Mouse (Mus musculus) forelimb bud, embryonic 11.5 days (tissue): ENCODE results near the gene Cog1.

Source experiments
- DNase-seq: peaks from one replicate; pipeline ENCODE4 v3.0.0-alpha.2; 2012; ENCODE audit warnings: low read depth, low spot score

Cog1 gene

GRCm38 (mm10) chr11:113699643-113700042 is 50.7 kb downstream of the Cog1 start:
- DNase-seq, result no peak

GRCm38 (mm10) chr11:113703758-113704157 is 54.8 kb downstream of the Cog1 start:
- peak; percentile 80 for DNase-seq

- DNase-seq, result no peak
These were observed 57.1 kb downstream of the Cog1 start for GRCm38 (mm10) chr11:113705966-113706652.

DNA sequence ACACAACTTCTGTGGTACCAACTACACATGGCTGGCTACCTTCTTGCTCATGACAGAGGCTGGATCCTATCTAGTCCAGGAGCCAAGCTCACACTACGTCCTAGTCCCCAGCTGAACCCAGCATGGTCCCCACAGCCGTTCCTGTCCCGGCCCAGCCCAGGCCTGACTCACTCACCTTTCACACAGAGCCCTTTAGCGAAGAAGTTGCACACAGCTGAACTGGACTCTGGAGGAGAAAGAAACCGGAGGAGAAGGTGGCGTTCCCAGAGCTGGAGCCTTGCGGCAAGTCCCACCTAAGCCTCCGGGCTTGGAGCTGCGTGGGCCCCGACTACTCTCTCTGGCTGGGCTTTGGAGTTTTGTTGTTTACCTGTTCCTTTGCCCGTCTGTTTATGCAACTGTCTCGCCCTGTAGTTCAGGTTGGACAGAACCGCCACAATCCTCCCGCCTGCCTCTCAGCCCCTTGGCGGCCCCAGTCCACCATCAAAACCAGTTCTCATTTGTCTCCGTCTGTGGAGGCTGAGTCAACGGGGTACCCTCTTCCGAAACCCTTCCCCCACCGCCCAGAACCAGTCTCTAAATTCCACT is 59.8 kb downstream of the Cog1 start:
- DNase-seq, result no peak

- no peak for DNase-seq
These were observed 60.3 kb downstream of the Cog1 start for GRCm38 (mm10) chr11:113709272-113709671.

DNA sequence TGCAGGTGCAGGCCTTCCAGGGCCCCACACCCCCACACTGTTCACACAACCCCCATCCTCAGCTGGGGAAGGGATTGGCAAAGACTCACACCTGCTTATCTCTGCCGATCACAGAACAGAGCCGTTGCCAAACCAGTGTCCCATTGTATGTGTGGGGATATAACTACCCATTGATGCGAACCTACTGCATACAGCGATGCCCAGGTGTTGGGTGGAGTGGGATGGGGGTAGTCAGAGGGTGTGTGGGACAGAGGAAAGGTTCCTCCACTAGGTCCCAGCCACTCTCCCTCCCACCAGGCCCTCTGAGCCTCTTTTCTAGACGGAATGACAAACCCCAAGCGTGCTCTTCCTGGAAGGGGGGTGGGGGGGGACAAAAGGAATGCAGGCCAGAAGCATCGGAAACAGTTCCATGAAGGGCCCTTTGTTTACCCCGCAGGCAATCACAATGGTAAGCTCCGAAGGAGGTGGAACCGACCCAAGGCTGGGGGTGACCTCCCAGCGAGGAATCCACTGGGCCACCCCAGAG is 60.8 kb downstream of the Cog1 start, which contains the start of gene Cpsf4l:
Gene Cpsf4l (minus strand): TSS at position 287 of the 526 bp plus-strand sequence.
- peak; percentile 67 for DNase-seq

DNA sequence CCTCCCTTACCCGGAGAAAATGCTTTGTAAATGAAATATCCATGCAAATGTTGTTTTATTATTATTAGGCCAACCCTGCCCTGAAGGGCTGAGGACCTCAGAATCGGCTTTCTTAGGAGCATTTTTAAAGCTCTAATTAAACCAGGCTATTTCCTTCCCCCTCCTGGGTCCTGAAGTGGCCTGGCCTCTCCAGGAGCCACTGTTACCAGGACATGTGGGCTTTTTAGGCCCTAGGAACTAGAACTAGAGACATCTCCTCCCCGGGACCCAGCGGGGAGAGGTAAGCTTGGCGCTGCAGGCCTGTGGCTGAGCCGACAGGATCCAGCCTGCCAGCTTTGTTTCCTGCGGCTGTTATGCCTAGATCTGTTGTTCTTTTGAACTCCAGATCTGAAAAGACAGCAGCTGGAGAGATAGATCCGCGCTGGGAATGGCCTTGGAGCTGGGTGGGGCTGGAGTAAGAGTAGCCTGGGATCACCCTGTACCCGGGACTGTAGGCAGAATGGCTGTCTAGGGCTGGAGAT is 61.3 kb downstream of the Cog1 start:
- peak; percentile 18 for DNase-seq

GRCm38 (mm10) chr11:113711061-113711460 is 62.1 kb downstream of the Cog1 start:
- no peak for DNase-seq

GRCm38 (mm10) chr11:113715078-113715674 is 66.2 kb downstream of the Cog1 start:
- DNase-seq, result no peak

DNA sequence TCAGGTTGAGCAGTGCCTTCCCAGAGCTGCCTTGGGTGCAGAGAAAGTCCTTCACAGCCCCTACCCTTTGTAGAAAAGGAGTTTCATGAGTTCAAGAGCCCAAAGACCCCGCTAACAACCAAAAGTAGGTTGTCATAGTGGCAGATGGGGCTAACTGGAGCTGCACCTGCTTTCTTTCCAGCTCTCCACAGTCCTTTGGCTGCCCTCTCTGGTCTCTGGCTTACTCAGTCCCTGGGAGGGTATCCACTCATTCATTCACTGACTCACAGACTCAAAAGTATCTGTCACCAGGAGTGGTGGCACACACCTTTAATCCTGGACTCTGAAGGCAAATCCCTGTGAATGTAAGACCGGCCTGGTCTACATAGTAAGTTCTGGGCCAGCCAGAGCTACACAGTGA is 67.2 kb downstream of the Cog1 start:
- no peak for DNase-seq
